Mouse (Mus musculus) urinary bladder, postnatal 10 days (tissue): ENCODE measurements around the gene Cbr4.

ENCODE experiments used
- DNase-seq: peaks from one replicate; pipeline ENCODE4 v3.0.0; 2022; ENCODE audit warnings: low spot score

Gene Cbr4

DNA sequence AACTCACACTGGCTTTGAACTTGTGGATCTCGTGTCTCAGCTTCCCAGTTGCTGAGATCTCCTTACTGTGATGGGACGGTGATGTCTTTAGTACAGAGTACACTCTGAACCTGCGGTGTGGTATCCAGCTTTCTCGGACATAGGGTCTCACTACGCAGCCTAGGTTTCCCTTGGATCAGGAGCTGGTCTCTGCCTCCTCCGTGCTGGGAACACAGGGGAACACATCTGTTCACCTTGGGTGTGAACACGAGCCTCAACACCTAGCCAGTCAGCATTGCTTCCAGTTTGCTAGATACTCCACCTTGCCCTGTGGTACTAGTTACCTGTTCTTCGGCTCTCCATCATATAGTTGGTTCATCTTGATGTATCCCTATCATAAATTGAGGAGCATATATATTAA is 1.1 kb downstream of the Cbr4 start:
- DNase-seq = no peak

DNA sequence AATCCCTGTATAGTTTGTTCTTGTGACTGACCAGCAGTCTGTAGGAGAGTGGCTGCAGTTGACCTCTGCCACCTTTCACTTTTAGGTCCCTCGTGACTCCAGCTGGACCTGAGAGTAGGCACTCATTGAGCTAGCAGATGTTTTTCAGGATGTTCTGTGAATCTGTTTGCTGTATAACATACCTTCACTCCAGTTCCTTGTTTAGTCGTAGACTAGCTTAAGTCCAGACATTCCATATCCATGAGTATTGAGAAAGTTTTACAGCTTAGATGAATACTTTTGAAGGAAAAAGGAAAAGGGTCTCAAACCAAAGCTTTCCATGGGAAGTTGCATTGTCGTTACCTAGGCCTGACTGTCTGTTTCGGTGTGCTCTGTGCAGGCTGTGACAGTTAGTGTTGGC is 9.6 kb downstream of the Cbr4 start:
- DNase-seq = no peak

DNA sequence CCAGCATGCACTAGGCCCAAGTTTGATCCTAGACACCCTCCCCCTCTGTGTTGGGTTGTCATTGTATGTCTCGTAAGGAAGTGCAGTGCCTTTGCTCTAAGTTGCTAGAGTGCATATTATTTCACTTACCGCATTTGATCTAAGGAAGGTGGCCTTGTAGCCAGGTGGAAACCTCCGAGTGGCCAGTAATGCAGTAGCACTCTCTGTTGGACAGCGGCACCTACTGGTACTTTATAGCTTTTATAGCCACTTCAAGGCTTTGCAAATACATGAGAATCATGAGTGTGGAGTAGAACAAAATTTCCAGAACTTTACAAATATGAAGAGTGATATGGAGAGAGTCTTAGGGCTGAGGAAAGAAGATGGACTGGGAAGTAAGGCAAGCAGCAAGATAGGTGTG is 11.5 kb downstream of the Cbr4 start:
- no peak for DNase-seq

DNA sequence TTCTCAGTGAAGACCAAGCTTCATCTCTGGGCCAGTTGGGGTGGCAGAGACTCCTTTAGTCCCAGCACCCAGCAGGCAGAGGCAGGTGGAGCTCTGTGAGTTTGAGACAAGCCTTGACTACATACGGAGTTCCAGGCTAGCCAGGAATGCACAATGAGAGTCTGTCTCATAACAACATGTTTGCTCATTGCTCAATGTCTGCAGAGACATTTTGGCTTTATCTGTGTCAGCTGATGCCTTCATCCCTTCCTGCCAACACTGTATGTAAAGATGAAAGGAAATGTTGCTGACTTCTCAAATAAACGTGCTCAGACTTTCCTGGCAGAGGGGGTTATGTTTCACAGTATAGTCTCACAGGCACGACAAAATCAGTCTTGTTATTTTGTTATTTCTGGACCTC is 13.4 kb downstream of the Cbr4 start:
- DNase-seq = no peak

DNA sequence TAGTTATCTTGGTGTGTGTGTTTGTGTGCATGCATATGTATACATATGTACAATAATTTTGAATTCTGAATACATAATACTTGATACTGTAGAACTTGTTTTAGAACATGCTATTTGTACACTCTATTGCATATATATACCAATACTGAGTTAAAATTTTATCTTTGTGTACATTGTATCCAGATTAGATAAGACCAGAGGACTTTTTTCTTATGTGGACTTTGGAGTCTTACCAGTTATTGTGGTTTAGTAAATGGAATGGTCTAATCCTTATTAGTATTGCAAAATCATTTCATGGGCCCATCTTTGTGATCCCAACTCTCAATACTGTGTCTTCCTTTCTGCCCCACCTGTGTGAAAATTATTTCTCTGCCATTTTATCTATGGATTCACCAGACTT is 14.7 kb downstream of the Cbr4 start:
- no peak for DNase-seq

DNA sequence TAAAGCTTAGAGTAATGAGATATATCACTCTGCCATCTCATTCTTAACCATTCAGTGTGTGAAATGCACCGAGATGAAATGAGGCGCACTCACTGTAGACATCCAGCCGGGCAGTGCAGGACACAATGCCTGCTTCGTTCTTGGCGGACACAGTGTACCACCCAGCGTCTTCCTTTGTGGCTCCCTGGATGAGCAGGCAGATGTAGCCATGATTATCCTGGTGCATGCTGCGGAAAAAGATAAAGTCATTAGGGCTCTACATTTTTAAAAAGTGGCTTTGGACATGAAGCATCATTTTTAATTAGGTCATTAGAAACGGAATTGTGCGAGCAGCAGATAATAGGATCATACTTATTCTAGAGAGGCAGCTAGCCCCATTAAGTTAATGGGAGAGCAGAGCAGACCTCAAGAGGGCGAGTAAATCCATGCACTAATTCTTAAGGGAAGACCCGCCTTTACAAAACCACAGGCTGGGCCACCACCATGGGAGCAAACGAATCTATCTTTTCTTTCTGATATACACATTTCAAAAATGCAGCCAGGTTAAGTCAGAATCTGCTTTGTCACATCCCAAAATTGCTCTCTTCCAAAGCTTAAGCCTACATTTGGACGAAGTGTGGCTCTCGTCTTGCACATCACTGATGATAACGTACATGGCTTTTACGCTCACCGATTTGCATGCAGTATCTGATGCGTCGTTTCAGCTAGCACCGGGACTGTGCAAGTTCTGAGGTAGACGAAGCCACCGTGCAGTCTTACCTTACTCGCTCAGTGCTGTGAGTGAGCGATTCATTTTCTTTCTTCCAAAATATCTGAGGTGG is 27.8 kb downstream of the Cbr4 start:
- DNase-seq = no peak

DNA sequence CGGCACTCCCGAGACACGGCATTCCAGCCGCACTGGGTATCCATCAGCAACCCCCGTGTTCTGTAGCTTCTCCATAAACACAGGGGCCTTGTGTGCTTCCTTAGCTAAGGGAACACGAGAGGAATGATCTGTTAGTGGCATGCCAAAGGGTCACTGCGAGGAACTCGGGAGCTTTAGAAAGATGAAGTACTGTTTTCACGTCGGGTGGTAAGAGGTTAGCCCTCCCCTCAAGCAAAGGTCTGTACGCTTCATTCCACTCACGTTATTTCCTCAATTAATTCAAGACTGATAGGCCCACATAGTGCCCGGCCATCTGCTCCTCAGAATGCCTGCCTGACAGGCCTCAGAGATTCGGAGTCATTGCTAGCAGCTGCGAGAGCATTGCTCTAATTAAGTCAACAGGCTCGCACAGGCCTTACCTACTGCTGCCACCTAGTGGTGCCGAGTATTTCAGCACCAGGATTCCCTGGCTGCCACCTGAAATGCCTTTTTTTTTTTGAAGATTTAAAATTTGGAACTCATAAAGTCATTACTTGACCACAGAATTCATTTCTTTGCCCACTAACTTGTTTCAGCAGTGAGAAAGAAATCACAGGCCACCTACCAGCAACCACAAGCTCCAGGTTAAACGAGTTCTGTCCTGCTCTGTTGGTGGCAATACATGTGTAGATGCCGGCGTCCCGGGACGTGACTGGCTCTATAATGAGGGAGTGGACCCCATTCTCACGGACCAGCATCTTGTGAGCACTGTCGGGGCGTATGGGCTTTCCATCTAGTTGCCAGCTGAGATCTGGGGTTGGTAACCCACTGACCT is 28.6 kb downstream of the Cbr4 start:
- peak; percentile 45 for DNase-seq

DNA sequence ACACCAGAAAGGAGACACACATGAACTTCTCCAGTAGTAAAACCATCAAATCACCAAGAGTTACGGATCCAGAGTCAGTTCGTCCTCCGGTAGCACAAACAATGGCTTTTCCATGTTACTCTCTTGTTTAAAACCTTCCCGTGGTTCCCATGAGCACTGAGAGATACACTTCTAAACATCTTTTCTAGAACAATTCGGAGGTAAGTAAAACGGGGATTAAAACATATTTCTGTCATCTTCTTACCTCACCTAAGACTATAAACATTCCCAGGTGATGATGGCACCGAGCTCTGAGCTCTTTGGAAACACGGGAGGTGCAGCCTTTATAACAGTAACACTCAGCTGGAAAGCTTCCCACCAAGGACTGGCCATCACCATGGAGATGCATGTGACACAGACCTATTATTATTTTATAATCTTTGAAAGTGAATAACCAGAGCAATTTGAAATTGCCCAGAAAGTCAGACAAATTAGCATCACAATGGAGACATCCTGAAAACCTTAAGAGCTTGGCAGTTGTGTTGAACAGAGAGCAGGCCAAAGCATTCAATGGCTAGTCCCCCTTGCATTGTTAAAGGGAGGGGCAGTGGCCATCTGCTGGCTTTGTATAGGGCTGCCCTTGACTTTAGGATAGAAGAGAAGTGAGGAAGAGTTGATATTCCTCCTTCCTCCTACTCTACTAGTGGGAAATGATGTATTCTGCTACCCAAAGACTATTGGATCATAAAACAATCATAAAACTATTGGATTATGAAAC is 29.4 kb downstream of the Cbr4 start:
- no peak for DNase-seq

DNA sequence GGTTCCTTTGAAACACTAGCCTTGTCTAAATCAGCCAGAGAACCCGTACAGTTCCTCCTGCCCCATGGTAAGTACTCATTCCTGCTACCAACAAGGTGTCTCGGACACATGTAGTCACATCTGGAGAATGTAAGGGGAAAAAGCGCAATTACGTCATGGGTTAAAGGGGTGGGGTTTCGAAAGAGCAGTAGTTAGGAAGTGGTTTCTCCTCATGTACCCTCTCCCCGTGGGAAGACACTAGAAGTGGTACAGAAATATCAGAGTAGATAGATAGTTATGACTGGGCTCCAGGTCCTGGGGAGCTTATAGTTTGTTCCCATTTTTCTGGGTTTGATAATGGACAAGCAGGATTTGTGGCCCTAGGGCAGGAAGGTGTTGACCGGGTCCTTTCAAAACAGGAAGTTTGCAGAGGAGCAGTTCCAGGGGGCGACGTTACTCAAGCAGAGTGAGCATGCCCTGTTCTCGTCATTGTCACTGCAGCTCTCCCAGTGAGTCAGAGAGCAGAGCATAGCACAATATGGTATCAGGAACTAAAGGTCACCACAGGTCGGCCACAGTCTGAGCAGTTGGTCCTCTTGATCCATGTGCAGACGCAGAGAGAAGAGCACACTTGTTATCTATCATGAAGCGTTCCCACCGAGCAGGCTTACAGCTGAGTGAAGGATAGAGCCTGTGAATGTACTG is 30.1 kb downstream of the Cbr4 start:
- no peak for DNase-seq

DNA sequence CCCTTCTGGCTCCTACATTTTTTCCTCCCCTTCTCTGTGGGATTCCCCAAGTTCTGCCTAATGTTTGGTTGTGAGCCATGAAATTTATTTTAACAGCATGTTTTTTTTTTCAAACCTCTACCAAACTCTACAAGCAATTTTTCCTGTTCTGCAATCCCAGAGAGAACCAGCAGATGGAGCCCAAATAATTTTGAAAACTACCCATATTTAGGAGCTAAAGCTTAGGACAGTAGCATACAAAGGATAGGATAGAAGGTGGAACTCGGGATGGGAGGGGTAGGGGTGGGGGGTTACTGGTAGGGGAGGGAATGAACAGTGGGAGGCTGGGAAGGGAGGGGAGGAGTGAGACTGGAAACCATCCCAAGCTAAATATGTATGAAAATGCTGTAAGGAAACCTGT is 34.6 kb downstream of the Cbr4 start:
- DNase-seq = no peak

DNA sequence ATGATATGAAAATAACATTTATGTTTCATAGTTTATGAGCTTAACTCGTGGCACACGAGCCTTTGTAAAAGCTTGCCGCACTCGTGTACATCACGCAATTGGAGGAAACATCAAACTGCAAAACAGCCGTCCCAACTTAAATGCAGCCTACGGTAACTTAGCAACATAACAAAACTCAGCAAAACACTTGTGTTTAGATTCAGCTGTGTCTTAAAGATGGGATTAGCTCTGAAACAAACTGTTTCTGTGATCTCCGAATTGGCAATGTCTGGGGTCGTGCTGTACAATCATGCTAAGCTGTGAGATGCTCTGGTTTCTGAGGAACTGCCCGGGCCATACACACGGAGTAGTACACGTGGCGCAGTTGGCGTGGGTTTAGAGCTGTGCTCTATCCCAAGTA is 39.5 kb downstream of the Cbr4 start:
- no peak for DNase-seq

DNA sequence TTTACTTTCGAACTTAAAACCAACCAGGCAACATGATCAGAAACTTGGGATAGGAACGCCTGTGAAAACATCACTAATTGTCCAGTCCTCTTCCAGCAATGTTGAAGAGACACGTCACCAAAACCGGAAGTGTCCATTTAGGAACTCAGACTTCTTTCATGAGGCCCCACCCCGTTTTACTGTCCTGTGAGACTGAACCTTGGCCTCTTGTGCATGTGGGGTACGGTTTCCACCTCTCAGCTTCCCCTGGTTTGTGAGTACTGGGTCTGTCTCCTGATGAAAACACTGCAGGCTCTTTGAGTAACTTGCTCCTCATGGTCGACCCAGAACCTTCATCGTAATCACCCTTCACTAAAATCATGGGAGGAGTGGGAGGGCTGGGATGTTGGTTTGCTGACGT is 40.7 kb downstream of the Cbr4 start:
- no peak for DNase-seq

DNA sequence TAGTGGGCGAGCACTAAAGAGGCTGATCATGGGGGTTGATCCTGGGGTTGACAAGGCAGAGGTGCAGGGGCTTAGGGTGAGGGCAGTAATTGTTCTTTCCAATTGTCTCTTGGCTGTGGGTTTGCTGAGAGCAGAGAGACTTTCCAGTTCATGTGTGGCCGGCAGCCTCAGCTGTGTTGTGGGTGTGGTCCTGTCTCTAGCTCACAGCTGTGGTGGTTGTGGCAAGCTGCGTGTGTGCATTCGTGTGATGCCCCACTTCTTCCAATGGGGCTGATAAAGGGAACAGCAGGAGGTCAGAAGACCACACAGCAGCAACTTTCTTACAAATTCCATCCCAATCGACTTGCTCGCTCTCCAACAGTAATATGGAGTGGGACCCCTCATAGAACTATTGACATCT is 41.1 kb downstream of the Cbr4 start:
- no peak for DNase-seq

DNA sequence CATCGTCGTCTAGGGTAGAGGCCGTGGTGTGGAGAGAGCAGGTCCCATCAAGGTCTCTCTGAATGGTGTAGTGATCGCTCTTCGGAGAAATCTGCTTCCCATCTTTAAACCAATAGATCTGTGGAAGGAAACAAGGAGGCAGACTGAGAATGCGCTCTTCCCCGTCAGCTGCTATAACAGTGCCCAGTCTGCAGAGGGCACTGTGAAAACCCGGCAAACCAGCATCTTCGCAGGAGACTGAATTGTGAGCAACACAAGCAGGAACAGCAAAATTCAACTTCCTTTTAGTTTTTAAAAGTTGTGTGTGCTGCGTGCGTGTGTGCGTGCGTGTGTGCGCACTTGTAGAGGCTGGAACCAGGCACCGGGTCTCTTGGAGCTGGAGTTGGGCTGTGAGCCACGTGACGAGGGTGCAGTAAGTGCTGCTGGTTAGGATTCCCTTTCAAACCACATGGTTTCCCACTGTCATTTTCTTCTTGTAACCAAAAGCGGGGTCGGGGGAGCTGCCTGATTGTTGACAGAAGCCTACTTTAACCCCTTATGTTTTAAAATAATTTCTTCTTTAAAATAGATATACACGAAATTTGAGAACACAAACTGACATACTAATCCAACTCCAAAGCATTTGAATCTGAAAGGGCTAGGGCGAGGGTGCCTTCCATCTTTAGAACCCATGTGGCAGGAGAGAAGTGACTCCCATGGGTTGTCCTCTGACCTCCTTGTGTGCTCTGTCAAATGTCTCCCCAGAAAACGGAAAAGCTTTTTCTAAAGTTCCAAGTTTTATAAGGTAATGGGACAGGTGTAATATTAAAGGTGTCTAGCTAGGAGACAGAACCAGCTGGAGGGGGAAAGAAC is 44.6 kb downstream of the Cbr4 start:
- DNase-seq = no peak

DNA sequence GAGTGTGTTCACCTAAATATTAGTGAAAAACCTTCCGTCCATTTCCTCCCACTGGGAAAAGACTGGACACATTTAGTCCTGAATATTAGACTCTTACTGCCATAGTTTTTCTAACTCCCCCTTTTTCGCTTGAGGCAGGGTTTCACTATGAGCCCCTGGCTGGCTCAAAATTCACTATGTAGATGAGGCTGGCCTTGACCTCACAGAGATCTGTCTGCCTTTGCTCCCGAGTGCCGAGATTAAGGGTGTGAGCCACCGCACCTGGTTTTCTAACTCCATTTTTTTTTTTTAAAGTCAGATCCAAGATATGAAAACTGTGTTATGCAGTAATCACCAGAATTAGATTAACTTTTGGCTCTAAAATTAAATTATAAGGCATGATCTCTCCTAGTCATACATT is 45.3 kb downstream of the Cbr4 start:
- no peak for DNase-seq

DNA sequence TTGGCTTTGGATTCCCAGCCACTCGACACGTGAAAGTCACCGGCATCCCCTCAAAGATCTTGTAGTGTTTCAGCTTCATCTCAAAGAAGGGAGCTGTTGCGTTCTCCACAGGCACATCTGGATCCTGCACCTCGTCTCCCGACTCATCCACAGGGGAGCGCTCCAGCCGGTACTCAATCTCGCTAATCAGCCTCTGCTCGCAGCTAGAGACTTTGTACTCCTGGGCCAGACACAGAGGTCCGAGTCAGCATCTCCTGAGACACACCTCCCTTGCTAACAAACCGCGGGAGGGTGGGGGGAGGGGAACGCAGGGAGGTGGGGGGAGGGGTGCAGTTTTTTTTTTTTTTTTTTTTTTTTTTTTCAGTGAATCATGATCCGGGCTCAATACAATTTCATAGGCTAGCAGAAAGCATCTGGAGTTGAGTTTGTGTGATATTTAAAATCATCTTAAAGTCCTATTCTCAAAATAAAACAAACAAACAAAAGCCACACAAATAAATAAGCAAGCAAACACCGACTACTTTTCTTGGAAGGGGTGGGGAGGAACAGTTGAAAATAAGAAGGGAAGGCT is 45.9 kb downstream of the Cbr4 start:
- no peak for DNase-seq

DNA sequence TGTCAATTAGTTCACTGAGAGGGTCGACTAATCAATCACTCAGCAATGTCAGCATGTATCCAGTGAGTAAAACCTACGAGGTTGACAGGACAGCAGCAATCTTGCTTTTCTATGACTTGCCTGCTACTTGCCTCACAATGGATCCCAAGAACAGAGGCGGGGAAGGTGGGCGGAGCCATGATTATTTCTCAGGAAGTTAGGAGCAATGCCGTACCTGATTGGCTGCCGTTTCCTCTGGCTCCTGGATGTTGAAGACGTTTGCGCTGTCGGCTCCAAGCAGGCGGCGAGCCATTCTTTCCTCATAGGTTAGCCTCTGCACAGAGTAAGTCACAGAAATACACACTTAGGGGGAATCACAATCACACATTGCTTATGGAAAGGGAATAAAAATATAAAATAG is 47.9 kb downstream of the Cbr4 start:
- DNase-seq = no peak

DNA sequence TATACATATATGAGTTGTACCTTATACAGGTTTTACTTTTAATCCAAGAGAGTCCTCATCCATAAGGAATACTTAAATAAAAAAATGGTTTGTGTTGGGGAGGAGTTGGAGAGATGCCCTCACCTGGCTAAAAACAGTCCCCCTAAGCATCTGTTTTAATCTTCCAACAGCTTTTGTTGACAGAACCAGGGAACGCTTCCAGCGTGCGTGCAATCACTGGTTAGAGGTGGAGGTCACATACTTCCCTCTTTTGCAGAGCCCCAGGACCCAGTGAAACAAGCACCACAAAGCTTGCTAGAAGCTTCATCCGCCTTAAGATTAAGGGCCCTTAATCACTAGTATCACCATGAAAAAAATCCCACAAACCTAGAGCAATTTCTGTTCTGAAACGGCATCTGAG is 49.9 kb downstream of the Cbr4 start:
- no peak for DNase-seq

DNA sequence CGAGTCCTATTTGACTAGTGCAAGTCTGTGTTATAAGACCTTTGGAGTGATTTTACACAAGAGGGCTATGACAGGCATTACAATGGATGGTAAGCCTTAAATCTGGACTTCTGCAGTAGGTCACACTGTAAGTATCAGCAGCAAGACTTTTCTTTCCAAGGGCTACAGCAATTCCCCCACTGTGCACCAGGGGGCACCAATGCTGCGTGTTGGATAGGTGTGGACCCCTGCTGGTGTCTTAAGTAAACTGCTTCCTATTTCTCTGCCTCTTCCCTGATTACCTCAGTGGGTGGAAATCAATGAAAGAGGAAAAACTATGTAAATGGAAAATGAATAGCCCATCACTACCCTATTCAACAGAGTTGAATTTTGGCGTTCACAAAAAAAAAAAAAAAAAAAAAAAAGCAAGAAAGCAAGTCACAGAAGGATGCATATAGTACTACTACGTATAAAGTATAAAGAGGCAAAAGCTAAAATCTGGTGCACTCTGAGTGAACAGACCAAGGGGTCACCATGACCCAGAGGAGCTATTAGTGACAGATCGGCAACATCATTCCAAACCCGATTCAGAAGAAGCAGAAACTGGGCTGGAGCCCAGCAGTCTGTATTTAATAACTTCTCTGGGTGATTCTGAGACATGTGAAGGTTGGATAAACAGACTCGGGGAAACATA is 52.4 kb downstream of the Cbr4 start:
- DNase-seq = peak; percentile 51

DNA sequence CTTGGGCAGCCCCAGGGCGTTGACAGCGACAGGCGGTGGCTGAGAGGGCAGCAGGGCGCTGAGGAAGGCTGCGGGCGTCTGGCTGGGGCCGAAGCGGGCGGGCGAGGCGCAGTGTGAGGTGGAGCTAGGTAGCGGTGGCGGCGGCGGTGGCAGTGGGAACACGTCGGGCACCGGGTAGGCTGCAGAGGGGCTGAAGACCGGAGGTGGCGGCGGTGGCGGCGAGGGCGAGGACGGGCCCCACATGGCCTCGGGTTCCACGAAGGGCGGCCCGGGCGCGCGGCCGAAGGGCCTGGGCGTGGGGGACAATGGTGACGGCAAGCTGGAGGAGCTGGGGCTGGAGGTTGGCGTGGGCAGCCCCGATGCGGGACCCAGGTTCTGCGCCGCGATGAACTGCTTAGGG is 62.1 kb downstream of the Cbr4 start:
- no peak for DNase-seq
